Mouse (Mus musculus) spleen, adult 18-20 months (tissue): ENCODE data around the gene Trpm1.

Source experiments
- DNase-seq, 2 experiments: peaks; one replicate each; pipeline ENCODE4 v3.0.0; 2022; ENCODE audit warnings: mixed read lengths in 2 of 2

Gene Trpm1

DNA sequence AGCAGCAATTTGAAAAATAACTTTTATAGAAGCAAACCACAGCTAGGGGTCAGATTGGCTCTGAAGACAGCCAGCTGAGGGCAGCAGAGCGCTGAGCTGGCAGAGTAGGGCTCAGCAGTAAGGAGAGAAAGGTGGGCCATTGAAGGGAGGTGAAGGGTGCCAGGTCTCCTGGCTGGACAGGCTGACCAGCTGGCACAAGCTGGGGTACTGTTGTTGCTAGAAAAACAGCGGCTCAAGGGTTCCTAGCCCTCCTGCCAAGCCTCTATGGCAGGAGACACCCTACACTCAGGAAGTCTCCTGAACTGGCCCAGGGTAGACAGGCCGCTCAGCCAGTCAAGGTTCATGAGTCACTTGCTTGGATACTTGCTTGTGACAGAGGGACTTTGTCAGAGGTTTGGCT lies 11.4 kb downstream of the Trpm1 start:
- DNase-seq, result no peak

DNA sequence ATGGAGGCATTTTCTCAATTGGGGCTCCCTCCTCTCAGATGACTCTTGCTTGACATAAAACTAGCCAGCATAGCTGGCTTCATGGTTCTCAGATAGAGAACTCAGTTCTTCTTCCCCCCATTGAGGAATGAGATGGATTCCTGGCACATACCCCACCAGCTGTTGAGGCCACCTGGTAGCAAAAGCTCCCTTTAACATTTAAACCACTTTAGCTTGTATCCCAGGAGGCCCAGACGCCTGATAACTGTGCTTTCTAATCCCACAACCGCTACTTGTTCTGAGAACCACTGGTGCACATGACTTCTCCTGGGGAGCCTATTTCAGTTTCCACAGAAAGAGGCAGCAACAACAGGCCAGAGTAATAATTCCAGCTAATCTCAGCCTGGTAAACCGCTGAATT lies 12.4 kb downstream of the Trpm1 start:
- no peak for DNase-seq

DNA sequence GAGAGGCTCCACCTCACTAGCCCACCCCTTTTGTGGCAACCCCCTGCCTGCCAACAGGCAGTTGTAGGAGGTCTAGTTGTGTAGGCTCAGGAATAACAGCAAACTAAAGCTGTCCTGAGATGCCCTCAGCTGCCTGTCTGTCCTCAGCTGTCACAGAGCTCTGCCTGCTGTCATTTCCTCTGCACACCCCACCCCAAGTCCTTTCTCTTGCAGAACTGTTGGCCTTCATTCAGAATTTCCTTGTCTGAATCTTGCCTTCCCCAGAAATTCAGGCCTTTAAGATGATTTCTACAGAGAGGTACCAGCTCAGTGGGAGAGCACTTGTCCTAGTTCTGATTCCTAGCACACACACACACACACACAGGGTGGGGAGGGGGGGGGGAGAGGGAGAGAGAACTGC lies 13.1 kb downstream of the Trpm1 start:
- no peak for DNase-seq

DNA sequence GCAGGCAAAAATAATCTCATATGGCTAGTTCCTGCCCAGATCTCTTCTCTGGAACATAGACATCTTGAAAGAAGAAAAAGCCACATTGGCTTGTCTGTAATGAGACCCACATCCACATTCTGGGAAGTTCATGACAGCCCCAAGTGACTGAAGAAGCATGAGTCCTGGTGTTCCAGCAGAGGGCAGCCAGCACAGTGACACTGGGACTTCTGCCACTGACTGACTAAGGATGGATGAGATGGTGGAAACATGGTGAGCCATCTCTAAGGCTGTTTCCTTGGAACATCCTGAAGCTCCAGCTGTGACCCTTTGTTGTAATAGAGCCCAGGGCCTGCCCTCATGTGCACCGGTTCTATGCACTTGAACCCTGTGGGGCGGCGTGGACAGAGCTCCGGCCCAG lies 25.7 kb downstream of the Trpm1 start:
- no peak for DNase-seq

DNA sequence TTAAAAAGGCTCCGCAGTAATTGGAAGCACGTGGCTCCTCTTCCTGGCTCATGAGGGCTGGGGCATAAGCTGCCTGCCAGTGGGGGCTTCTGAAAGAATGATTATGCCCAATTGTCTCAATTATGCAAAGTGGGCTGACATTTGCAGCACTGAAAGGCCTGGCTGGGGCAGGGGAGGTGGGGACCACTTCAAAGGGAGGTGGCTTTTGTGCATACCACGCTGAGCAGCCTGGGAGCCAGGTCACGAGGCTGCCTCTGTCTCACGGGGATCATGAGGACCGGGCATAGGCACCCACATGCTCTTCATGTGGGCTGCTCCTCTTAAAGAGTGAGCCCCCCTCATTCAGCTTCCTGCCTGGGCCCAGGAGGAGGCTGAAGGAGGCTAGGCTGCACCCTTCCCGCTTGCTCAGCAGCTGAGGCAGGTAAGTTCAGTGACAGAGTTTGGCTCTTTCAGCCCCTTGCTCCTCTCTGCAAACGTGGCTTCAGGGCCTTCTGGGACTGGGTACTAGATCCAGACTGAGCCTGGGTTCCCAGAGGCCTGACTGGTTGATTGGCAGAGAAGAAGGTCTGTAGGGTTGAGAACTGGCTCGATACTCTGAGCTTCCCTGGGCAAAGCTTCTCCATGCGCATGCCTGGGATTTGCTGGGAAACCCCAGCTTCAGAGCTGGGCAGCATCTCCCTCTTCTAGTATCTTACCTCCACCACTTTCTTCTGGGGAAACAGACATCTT lies 31.7 kb downstream of the Trpm1 start:
- DNase-seq, result no peak

DNA sequence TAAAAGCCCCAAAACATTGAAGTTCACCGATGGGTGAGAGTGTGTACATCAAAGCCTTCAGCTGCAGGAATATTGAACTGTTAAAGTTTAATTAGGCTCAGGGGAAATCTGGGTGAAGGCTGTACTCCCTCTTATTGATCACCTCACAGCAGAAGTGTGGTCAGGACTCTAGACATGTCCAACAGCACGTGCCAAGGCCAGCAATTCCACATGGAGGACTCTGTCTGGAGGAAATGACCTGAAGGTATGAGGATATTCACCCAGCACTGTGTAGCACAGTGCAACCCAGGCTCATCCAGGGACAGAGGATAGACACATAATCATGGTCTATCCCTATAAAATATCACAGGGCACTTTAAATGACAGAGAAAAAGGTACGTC lies 32.3 kb downstream of the Trpm1 start:
- DNase-seq, result no peak

DNA sequence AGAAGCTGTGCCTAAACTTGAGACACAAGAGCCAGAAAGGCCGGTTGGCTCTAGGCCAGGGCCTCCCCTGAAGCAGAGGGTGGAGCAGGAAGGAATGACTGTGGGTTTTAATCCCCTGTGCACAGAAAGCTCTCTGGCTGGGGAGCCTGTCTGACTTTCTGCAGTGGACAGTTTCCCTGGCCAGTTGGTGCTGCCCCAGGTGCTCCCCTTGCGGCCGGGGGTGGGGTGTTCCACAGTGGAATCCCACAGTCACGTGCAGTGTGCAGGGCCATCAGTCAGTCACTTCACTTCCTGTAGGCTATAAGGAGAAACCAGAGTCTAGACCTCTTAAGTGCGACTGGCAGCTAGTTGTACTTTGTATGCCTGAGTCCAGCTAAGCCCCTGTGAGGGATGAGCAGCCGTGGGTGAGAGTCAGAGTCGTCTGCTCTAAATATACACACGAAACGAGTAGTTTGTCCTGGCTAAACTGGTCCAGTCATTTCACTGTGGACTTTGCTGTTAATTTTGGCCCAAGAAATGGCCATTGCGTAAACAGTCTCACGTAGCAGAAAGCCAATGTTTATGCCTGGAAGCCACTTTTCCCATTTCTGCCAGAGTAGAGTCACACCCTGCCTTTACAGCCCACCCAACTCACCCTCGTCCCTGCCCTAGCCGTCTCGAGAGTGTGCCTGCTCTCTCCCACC lies 38.8 kb downstream of the Trpm1 start:
- DNase-seq, result no peak

DNA sequence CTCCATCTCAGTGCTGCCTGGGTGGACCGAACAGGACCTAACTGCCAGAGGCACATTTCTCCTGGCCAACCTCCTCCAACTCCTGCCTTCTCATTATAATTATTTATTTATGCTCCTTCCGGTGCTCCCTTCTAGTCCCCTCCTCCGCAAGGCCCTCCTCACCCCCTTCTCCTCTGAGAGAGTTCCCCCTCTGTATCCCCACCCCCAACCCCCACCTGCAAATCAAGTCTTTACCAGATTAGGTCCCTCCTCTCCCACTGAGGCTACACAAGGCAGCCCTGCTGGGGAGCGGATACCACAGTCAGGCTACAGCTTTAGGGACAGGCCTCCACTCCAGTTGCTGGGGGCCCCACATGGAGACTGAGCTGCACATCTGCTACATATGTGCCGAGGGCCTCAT lies 39.8 kb downstream of the Trpm1 start:
- DNase-seq, result no peak

DNA sequence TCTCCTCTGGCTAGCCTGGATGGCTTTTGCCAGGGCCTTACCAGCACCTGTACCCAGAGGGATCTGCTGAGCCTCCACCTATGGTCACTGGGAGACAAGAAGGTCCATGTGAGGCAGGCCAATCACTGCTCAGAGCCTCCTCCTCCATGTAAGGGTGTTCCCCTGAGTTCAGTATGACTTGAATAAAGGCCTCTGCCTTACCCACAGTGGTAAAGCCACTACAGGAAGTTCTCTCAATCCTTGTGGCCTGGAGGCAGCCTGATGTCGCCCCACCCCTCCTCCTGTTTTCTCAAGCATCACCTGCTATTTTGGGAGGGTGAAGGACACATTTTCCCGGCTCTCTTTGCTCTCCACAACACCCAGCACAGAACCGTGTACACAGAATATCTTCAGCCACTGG lies 42.5 kb downstream of the Trpm1 start:
- DNase-seq, result no peak

DNA sequence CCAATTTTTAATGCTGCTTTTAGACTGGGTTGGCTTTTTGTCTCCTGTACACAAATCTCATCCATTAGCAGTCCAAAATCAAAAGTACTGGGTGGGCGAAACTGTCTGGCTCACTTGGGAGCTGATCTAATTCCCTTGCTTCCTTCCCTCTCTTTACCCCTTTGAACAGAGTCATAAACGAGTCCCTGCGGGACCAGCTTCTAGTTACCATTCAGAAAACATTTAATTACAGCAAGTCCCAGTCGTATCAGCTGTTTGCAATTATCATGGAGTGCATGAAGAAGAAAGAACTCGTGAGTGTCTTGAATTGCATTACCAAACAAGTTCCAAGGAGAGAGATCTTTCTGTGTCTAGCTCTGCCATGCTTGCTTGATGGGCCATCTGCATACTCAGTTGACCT lies 55.1 kb downstream of the Trpm1 start:
- DNase-seq, result no peak

DNA sequence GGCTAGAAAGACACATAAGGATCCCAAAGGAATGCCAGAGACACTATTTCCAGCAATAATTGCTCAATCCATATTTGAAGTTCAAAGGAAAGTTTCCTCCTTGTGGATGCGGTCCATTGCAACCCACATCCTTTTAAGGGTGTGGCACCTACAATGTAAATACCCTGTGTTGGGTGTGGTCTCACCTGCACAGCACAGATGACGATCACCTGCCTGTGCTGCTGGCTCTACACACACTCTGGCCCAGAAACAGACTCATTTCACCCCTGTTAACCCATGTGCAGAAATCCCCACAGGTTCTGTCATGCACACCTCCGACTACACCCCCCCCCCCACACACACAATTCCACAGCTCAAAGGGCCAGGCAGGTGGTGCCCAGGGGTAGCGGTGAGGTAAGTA lies 59.2 kb downstream of the Trpm1 start:
- DNase-seq, result no peak

DNA sequence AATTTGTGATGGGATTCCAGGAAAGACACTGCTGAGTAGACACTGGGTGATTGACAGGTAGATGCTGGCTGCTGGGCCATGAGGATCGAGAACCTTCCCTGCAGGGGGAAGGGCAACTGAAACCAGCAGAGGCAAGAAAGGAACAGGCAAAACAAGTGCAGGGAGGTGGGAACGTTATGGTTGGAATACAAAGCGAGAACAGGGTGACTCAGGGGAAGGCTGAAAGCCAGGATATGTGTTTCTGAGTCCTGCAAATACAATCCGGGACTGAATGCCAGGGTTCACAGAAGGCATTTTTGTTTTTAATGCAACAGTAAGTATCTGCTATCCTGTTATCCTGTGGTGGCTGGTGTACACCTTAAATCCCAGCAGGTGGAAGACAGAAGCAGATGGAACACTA lies 60.4 kb downstream of the Trpm1 start:
- no peak for DNase-seq

DNA sequence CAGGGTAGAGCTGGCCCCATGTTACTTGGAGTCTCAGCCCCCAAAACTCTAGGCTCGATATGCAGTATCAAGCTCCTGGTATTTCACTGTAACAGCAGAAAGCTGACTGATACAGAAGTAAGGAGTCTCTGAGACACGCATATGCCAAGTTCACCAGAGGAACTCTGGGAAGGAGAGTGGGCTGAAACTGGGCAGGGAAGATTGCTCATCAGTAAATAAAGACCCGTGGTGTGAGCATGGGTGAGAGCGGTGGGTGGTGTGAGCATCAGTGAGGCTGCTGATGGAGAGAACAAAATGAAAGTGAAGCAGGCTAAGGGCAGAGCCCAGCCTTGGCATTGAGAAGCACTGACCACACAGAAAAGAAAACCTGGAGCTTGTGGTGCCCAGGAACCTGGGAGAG lies 62.0 kb downstream of the Trpm1 start:
- no peak for DNase-seq

DNA sequence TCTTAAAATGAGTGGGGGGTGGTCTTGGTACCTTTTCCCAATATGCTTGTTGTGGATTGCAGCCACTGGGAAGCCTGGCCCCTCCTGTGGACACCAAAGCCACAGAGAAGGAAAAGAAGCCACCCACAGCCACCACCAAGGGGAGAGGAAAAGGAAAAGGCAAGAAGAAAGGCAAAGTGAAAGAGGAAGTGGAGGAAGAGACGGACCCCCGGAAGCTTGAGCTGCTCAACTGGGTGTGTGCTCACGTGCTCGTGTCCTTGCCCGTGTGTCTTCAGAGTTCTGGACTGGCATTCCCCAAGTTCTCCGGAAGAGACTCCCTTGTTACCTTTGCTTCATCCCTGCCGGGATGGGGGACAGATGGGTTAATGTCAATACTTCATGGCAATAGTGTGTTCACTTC lies 63.8 kb downstream of the Trpm1 start:
- no peak for DNase-seq

DNA sequence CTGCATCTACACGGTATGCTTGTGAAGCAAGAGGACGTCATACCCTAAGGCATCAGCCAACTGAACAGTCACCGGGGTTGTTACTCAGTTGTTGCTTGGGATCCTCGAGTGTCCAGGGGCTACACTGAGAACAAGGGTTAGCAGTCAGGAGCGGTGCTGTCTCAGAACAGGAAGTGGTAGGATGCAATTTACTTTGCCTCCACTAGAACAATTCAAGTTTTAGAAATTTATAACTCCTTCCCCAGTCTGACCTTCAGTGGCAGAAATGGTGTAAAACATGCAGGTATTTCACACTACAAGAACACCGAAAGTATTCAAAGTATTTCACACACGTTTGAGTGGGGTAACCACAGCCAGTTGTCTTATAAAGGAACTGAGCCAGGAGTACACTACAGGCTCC lies 66.1 kb downstream of the Trpm1 start:
- no peak for DNase-seq

DNA sequence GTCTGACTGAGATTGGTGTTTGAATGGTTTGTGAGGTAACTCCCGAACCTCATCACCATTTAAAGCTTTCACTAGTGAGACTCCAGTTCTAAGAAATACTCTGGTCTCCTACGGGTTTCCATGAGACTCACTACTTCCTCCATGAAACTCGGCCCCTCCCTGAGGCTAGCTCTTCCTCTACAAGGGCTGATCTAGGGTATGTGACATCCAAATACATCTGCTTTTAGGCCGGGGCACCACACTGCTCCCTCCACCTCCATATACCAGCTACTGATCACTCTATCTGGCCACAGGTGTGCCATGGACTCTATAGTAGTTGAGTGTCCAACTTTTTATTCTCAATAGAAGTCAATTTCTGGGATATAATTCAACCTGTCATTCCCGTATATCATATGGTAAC lies 69.6 kb downstream of the Trpm1 start:
- no peak for DNase-seq

DNA sequence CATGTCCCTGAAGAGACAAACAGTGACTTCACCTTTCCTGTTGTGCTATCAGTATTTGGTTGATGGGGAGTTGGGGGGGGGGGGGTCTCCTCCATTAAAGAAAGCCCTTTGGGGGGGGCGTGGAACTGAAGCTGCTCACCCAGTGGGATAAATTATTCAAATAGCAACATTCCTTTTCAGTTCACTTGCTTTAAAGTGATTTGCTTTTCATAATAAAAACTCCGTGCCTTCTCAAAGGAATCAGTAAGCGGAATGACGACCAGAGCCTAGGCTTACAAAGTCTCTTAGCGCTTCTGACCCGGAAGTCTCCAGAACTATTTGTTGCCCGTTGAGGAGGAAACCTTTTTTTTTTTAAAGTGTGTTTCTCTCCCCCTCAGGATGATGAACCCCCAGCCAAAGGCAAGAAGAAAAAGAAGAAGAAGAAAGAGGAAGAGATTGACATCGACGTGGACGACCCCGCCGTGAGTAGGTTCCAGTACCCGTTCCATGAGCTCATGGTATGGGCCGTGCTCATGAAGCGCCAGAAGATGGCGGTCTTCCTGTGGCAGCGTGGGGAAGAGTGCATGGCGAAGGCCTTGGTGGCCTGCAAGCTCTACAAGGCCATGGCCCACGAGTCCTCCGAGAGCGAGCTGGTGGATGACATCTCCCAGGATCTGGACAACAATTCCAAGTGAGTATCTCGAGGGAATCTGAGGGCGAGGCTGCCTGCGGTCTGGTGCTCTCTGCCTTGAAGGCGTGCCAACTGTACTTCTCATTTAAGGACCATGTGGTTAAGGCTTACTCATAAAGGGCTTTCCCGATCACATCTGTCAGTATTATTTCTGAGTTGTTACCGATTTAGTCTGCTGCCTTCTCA lies 72.9 kb downstream of the Trpm1 start:
- DNase-seq, result no peak

DNA sequence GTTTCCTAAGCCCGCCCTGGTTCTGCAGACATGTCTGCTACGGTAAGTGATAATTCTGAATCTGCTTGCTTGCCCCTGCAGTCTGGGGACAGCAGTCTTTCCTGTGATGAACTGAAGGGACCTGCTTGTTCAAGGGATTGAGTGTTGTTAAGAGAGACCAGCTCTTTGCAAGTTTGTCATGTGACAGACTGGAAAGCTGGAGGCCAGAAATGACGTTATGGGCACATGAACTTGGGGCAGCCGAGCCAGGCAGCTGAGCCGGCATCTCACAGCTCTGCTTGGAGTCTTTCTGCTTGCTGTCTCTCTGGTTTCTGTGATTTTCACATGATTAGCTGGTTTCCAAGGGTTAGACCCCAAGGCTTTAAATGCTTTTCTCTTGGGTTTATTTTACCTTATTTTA lies 74.0 kb downstream of the Trpm1 start:
- no peak for DNase-seq

DNA sequence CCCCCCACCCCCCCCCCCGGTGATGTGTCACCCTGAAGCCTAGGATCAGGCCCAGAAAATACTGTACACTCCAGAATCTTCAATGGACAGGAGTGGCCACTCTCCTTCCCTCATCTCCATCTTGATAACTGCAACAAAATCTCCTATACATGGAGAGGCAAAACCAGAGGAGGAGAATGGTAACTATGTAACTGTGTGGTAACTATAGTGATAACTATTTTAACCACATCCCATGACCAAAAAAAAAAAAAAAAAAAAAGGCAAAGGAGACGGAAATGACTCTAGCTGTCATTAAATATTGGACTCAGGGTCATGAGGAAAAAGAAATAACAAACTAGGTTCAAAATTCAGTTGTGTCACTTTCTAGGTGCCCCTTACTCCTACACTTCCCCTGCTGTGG lies 74.7 kb downstream of the Trpm1 start:
- DNase-seq, result no peak

DNA sequence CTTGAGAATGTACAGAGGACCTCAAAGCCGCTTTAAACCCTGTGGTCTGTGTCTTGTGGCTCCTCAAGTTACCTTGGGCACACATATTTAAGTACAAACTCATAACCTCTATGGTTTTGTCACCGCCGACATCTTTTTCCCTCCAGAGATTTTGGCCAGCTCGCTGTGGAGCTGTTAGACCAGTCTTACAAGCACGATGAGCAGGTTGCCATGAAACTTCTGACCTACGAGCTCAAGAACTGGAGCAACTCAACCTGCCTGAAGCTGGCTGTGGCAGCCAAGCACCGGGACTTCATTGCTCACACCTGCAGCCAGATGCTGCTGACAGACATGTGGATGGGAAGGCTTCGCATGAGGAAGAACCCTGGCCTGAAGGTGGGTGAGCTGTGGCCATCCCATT lies 76.3 kb downstream of the Trpm1 start:
- DNase-seq, result no peak

DNA sequence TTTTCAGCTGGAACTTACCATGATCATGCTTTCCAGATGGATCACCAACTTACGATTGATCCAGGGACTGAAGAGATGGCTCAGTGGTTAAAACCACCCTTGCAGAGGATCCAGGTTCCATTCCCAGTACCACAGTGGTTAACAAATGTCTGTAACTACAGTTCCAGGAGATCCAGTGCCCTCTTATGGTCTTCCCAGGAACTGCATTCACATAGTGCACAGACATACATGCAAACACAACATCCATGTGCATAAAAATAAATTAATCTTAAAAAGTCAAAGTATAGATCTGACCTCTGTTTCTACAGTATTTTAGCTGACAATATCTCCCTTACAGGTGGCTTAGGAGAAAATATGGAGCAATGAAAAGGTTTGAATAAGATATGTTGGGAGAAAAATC lies 77.4 kb downstream of the Trpm1 start:
- DNase-seq, result no peak

DNA sequence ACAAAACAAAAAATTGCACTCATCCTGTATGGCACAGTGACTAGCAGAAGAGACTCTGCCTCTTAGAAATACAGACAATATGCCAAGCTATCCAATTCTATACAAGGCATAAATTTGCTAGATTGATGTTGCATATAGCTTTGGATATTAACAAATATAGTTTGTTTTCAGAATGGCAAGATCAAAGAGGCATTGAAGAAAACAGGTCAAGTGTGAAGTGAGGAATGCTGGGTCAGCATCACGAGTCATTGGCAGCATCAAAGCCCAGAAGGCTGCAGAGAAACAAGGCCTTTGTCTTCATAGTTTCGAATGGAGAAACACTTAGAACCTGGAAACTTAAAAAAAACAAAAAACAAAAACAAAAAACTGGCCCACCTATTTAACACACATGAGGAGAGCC lies 78.4 kb downstream of the Trpm1 start:
- DNase-seq, result no peak

DNA sequence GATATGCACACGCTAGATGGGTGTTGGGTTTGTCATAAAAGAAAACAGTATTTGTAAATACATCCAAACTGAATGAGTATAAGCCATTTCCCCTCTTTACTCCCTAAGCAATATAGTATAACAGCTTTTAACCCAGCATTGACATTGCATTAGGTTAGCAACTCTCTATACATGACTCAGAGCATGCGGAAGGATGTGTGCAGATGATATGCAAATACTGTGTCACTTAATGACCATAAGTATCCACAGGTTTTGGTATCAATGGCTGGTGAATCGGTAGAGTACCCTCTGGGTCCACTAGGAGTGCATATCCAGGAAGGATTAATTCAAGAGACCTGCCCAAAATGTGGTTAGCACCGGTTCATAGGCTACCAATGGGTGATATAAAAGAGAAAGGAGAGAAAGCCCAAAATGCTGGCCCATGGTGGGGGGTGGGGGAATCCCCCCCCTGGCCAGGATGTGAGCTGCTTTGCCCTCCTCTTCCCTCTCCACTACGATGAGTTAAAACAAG lies 80.7 kb downstream of the Trpm1 start:
- DNase-seq, result no peak

DNA sequence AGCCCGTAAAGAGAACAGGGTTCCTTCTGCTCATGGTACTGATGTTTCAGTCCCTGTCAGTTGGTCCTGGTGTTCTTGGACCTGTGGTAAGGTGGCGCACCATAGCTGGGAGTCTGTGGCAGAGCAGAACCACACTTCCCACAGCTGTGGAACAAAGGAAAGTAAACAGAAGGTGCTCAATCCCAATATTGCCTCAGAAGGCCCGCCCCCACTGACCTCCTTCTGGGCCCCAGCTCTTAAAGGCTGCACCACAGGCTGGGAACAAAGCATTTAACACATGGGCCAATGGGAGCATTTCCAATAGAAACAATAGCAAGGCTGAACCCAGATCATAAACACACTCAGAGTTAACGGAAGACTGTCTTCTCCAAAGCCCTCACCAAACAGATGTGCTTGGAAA lies 82.9 kb downstream of the Trpm1 start:
- no peak for DNase-seq
